Mouse (Mus musculus) E14TG2a.4 (cell line): Measurements from ENCODE around the gene Fbxl17.

Experiments
- H3K27me3 ChIP-seq: 2 replicates; pipeline ENCODE4 v1.6.1; 2014; ENCODE audit warnings: low read length, control low read depth; ENCODE audit not compliant: insufficient read depth
- H3K36me3 ChIP-seq: 2 replicates; pipeline ENCODE4 v1.6.1; 2014; ENCODE audit warnings: low read length, control low read depth; ENCODE audit not compliant: insufficient read depth
- H3K4me1 ChIP-seq: replicated peaks from 2 replicates; pipeline ENCODE4 v1.6.1; 2014; ENCODE audit warnings: low read depth, low read length, control low read depth
- H3K4me3 ChIP-seq: replicated peaks from 2 replicates; pipeline ENCODE4 v1.5.1; 2014; ENCODE audit warnings: mild to moderate bottlenecking, low read length
- H3K9me3 ChIP-seq: 2 replicates; pipeline ENCODE4 v1.6.1; 2014; ENCODE audit warnings: low read length, control low read depth
- CTCF ChIP-seq: conservative IDR thresholded peaks from 2 replicates; pipeline ENCODE4 v1.5.1; 2014; ENCODE audit warnings: low read length
- NANOG ChIP-seq: IDR thresholded peaks from 2 replicates; pipeline ENCODE4 v1.6.1; 2014; ENCODE audit warnings: borderline replicate concordance, low read length, mixed read lengths
- POU5F1 ChIP-seq: IDR thresholded peaks from 2 replicates; pipeline ENCODE4 v1.6.1; 2014; ENCODE audit warnings: low read length, borderline replicate concordance

Gene Fbxl17

GRCm38 (mm10) chr17:63499636-63500155 is at the start of gene Fbxl17:
Gene Fbxl17 (minus strand): TSS chr17:63500017.
- Histone ChIP-seq H3K4me1 (peaks cover 45% of the 10 kb centered on the region), H3K36me3 (no peaks in the 10 kb centered on the region), H3K9me3 (no peaks in the 10 kb centered on the region), H3K4me3 (peak within 1 kb of the TSS; percentile 91), H3K27me3 (no peaks in the 10 kb centered on the region)
- no peak for TF ChIP-seq NANOG
- TF ChIP-seq CTCF = no peak
- no peak for TF ChIP-seq POU5F1

DNA sequence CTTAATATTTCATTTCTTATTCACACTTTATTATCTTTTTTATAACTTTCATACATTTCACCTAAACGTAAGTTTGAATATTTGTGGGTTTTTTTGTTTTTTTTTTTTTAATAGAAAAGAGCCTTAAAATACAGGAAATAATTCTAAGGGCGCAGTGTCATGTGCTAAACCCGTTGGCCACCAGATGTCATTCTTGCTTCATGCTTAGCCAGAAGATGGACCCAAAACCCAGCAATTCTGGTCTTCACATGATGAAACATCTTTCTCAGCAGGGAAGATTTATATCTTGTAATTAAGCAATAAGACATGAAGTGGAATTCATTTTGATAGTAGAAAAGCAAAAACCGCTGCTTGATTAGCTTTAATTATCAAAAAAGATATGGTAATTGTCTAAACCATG is 47.6 kb upstream of the Fbxl17 start:
- H3K4me3 ChIP-seq = no peak overlapping the region
- peak; percentile 51 for TF ChIP-seq CTCF
- no peak for TF ChIP-seq NANOG
- no peak for TF ChIP-seq POU5F1
- H3K27me3 ChIP-seq = no peaks in the 10 kb centered on the region
- no peaks in the 10 kb centered on the region for H3K4me1 ChIP-seq
- no peaks in the 10 kb centered on the region for H3K36me3 ChIP-seq
- H3K9me3 ChIP-seq = peaks cover 22% of the 10 kb centered on the region

DNA sequence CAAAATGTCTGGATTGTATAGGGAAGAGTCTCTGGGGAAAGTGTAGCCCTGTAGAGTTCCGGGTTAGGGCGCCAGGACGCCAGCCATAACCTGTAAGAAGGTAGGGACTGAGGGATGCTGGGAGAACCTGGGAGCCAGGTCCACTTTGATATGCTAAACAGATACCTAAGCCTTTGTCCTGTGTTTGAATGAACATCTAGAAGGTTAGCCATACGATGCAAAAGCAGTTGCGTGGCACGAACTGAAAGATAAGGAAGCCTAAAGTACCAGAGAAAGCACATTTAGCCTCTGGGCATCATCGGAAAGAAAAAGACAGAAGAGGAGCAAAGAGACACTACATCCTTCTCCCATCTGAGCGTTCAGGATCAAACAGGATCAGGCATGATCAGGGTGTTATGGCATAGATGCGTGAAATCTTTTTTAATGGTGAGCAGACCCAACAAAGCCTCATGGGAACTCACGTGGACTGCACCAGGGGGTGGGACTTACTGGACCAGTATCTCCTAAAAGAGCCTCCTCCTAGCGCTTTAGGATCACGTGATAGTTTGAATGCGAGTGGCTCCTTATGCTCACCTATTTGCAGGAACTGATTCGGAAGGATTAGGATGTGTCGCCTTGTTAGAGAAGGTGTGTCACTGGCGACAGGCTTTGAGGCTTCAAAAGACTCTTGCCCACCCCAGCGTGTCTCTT is 34.9 kb upstream of the Fbxl17 start:
- Histone ChIP-seq H3K36me3 (peaks cover 20% of the 10 kb centered on the region), H3K27me3 (no peaks in the 10 kb centered on the region)
- TF ChIP-seq CTCF (no peak), NANOG (no peak), POU5F1 (no peak)

DNA sequence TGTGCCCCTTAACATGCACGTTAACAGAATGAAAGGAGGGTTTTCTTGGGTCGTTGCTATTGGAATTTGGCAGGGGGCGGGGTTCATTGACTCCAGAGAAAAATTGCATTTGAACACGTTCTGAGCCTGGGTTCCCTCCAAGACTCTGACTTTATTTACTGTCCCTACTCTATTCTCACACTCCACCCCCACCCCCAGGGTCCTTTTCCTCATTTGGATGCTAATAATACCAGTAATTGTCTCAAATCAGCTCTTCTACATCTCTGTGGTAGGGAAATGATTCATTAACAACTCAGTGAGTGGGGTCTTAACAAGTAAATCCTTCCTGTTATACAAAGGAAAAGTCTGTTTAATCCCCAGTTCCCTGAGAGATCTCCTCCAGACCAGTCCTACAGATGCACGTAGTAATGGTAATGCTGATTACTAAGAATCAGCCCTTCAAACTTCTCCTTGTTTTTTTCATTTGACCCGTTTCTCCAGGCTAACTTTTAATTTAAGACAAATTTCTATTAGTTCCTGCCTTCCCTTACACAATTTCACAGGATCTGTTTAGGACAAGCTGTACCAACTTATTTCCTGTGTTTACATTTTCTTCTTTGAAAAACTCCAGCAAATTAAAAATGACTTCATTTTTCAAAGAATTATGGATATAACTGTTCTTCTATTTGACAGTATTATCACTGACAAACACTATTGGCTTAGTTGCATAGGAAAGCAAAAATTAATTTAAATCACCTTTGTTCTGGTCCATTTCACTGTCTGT is 33.4 kb upstream of the Fbxl17 start:
- Histone ChIP-seq H3K4me3 (no peak overlapping the region), H3K36me3 (peaks cover 28% of the 10 kb centered on the region), H3K9me3 (peaks cover 43% of the 10 kb centered on the region), H3K27me3 (no peaks in the 10 kb centered on the region), H3K4me1 (peaks cover 54% of the 10 kb centered on the region)
- TF ChIP-seq CTCF = no peak
- no peak for TF ChIP-seq POU5F1
- TF ChIP-seq NANOG = peak; percentile 94

More for the DNA sequence above, 34.9 kb upstream of the Fbxl17 start:
- peaks cover 54% of the 10 kb centered on the region for H3K4me1 ChIP-seq
- H3K9me3 ChIP-seq = peaks cover 31% of the 10 kb centered on the region
- H3K4me3 ChIP-seq = peak overlapping the region; percentile 13

GRCm38 (mm10) chr17:63529476-63529875 is 29.7 kb upstream of the Fbxl17 start:
- Histone ChIP-seq H3K4me1 (peaks cover 50% of the 10 kb centered on the region), H3K27me3 (no peaks in the 10 kb centered on the region), H3K4me3 (no peak overlapping the region), H3K9me3 (peaks cover 45% of the 10 kb centered on the region), H3K36me3 (peaks cover 28% of the 10 kb centered on the region)
- TF ChIP-seq POU5F1 (no peak), CTCF (no peak), NANOG (no peak)

GRCm38 (mm10) chr17:63520691-63521090 is 20.9 kb upstream of the Fbxl17 start:
- Histone ChIP-seq H3K4me3 (no peak overlapping the region), H3K36me3 (no peaks in the 10 kb centered on the region), H3K27me3 (no peaks in the 10 kb centered on the region), H3K4me1 (peaks cover 15% of the 10 kb centered on the region), H3K9me3 (peaks cover 34% of the 10 kb centered on the region)
- TF ChIP-seq CTCF (no peak), NANOG (no peak), POU5F1 (no peak)

GRCm38 (mm10) chr17:63510451-63510850 is 10.6 kb upstream of the Fbxl17 start:
- no peaks in the 10 kb centered on the region for H3K9me3 ChIP-seq
- no peak overlapping the region for H3K4me3 ChIP-seq
- no peaks in the 10 kb centered on the region for H3K27me3 ChIP-seq
- H3K36me3 ChIP-seq = no peaks in the 10 kb centered on the region
- no peak for TF ChIP-seq CTCF
- TF ChIP-seq POU5F1 = no peak
- TF ChIP-seq NANOG = no peak
- H3K4me1 ChIP-seq = peaks cover 13% of the 10 kb centered on the region

DNA sequence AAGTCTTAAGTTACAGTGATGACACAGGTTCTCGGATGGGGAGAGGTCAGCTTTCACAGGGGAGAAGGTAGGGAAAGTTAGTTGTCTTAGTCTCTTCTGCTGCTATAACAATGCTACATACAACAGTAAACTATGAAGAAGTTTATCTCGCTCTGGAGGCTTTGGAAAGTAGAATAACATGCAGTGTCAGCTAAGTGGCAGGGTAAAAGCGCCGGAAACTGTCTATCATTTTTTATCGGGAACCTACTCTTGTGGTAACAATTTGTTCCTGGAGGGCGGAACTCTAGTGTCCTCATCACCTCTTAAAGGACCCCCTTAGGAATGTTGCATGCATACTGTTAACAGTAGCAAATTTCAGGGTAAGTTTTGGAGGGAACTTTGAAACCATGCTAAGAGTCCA is 1.3 kb upstream of the Fbxl17 start:
- TF ChIP-seq CTCF (no peak), POU5F1 (no peak), NANOG (no peak)
- H3K4me1 ChIP-seq = peaks cover 39% of the 10 kb centered on the region
- no peaks in the 10 kb centered on the region for H3K27me3 ChIP-seq
- no peaks in the 10 kb centered on the region for H3K9me3 ChIP-seq
- H3K36me3 ChIP-seq = no peaks in the 10 kb centered on the region
- peak overlapping the region; percentile 91 for H3K4me3 ChIP-seq

GRCm38 (mm10) chr17:63500156-63500834 is 478 bp upstream of the Fbxl17 start:
- H3K36me3 ChIP-seq = no peaks in the 10 kb centered on the region

More at GRCm38 (mm10) chr17:63500156-63500834, 478 bp upstream of the Fbxl17 start:
- H3K9me3 ChIP-seq = no peaks in the 10 kb centered on the region
- H3K27me3 ChIP-seq = no peaks in the 10 kb centered on the region
- TF ChIP-seq POU5F1 = no peak
- no peak for TF ChIP-seq NANOG
- TF ChIP-seq CTCF = no peak
- H3K4me1 ChIP-seq = peaks cover 45% of the 10 kb centered on the region
- H3K4me3 ChIP-seq = peak overlapping the region; percentile 91
